Mouse (Mus musculus): ENCODE results near the gene Hdac2.

The Hdac2 gene

GRCm38 (mm10) chr10:37016200-37016599 is 41.9 kb downstream of the Hdac2 start:
- no peaks in the 10 kb centered on the region for H3K36me3 ChIP-seq (ENCODE audit: control insufficient read depth, insufficient read depth, low read length, poor library complexity, severe bottlenecking)
- DNase-seq (ENCODE audit: low read depth, low spot score) = no peak

GRCm38 (mm10) chr10:37024301-37024700 is 50.0 kb downstream of the Hdac2 start:
- no peaks in the 10 kb centered on the region for H3K36me3 ChIP-seq (ENCODE audit: control insufficient read depth, insufficient read depth, low read length, poor library complexity, severe bottlenecking)
- no peak for DNase-seq (ENCODE audit: low read depth, low spot score)
- H3K27me3 ChIP-seq (ENCODE audit: control insufficient read depth, insufficient read depth, low read length, poor library complexity, severe bottlenecking) = no peaks in the 10 kb centered on the region

More at GRCm38 (mm10) chr10:37016200-37016599, 41.9 kb downstream of the Hdac2 start:
- no peaks in the 10 kb centered on the region for H3K27me3 ChIP-seq (ENCODE audit: control insufficient read depth, insufficient read depth, low read length, poor library complexity, severe bottlenecking)

- Histone ChIP-seq H3K27me3 (ENCODE audit: control insufficient read depth, insufficient read depth, low read length, poor library complexity, severe bottlenecking) (no peaks in the 10 kb centered on the region), H3K36me3 (ENCODE audit: control insufficient read depth, insufficient read depth, low read length, poor library complexity, severe bottlenecking) (no peaks in the 10 kb centered on the region)
- no peak for DNase-seq (ENCODE audit: low read depth, low spot score)
Measured at GRCm38 (mm10) chr10:37028651-37029050, 54.3 kb downstream of the Hdac2 start.

- no peak for DNase-seq (ENCODE audit: low read depth, low spot score)
- H3K36me3 ChIP-seq (ENCODE audit: control insufficient read depth, insufficient read depth, low read length, poor library complexity, severe bottlenecking) = no peaks in the 10 kb centered on the region
- no peaks in the 10 kb centered on the region for H3K27me3 ChIP-seq (ENCODE audit: control insufficient read depth, insufficient read depth, low read length, poor library complexity, severe bottlenecking)
Measured at GRCm38 (mm10) chr10:37035090-37035497, 60.8 kb downstream of the Hdac2 start.

GRCm38 (mm10) chr10:37047661-37048098 is 73.3 kb downstream of the Hdac2 start:
- DNase-seq (ENCODE audit: low read depth, low spot score) = no peak
- Histone ChIP-seq H3K27me3 (ENCODE audit: control insufficient read depth, insufficient read depth, low read length, poor library complexity, severe bottlenecking) (no peaks in the 10 kb centered on the region), H3K36me3 (ENCODE audit: control insufficient read depth, insufficient read depth, low read length, poor library complexity, severe bottlenecking) (no peaks in the 10 kb centered on the region)

Measured in splenic B cell, adult 2 months (primary cell).